Mouse (Mus musculus) erythroblast, embryonic 14.5 days (primary cell): Measurements from ENCODE around the gene Olfr922.

Experiments used
- GATA1 ChIP-seq: IDR thresholded peaks from 2 replicates; pipeline ENCODE4 v1.6.1; 2012; ENCODE audit warnings: low read length, inconsistent platforms, mixed read lengths
- TAL1 ChIP-seq: IDR thresholded peaks from 3 replicates; pipeline ENCODE4 v1.6.1; 2012; ENCODE audit warnings: low read length, inconsistent platforms, mixed read lengths

GRCm38 (mm10) chr9:38844149-38844548 is 29.7 kb downstream of the Olfr922 start, which contains the start of gene Olfr924:
- TF ChIP-seq GATA1: no peak
- no peak for TF ChIP-seq TAL1
